Mouse (Mus musculus) left cerebral cortex, adult 11 months (tissue): ENCODE results near the gene Grid2.

Experiments
- DNase-seq: peaks from one replicate; pipeline ENCODE4 v3.0.0; 2022; ENCODE audit warnings: low spot score

Grid2 gene

GRCm38 (mm10) chr6:64326936-64327335 is 1071.3 kb downstream of the Grid2 start:
- DNase-seq: no peak

GRCm38 (mm10) chr6:64327876-64328275 is 1072.2 kb downstream of the Grid2 start:
- DNase-seq: no peak

GRCm38 (mm10) chr6:64398413-64399098 is 1142.9 kb downstream of the Grid2 start:
- DNase-seq: no peak

GRCm38 (mm10) chr6:64427658-64428057 is 1172.0 kb downstream of the Grid2 start:
- DNase-seq: no peak

- DNase-seq: no peak
Observed at GRCm38 (mm10) chr6:64428898-64429297, 1173.2 kb downstream of the Grid2 start.

GRCm38 (mm10) chr6:64448127-64448526 is 1192.5 kb downstream of the Grid2 start:
- no peak for DNase-seq

- DNase-seq: no peak
Observed at GRCm38 (mm10) chr6:64448864-64449355, 1193.2 kb downstream of the Grid2 start.

- no peak for DNase-seq
Observed at GRCm38 (mm10) chr6:64450770-64451169, 1195.1 kb downstream of the Grid2 start.

- no peak for DNase-seq
Observed at GRCm38 (mm10) chr6:64479884-64480283, 1224.2 kb downstream of the Grid2 start.

- DNase-seq: no peak
Observed at GRCm38 (mm10) chr6:64480592-64480991, 1224.9 kb downstream of the Grid2 start.

- no peak for DNase-seq
Observed at GRCm38 (mm10) chr6:64490313-64491067, 1234.8 kb downstream of the Grid2 start.

GRCm38 (mm10) chr6:64504394-64504793 is 1248.7 kb downstream of the Grid2 start:
- DNase-seq: no peak

GRCm38 (mm10) chr6:64542168-64542567 is 1286.5 kb downstream of the Grid2 start:
- DNase-seq: no peak

- DNase-seq: no peak
Observed at GRCm38 (mm10) chr6:64553645-64554044, 1298.0 kb downstream of the Grid2 start.

GRCm38 (mm10) chr6:64555220-64555619 is 1299.5 kb downstream of the Grid2 start:
- DNase-seq: no peak

GRCm38 (mm10) chr6:64568599-64568998 is 1312.9 kb downstream of the Grid2 start:
- no peak for DNase-seq

GRCm38 (mm10) chr6:64581338-64581737 is 1325.7 kb downstream of the Grid2 start:
- no peak for DNase-seq

- no peak for DNase-seq
Observed at GRCm38 (mm10) chr6:64588487-64589205, 1333.0 kb downstream of the Grid2 start.

GRCm38 (mm10) chr6:64596261-64596660 is 1340.6 kb downstream of the Grid2 start:
- DNase-seq: peak; percentile 14

- peak; percentile 16 for DNase-seq
Observed at GRCm38 (mm10) chr6:64596835-64597234, 1341.2 kb downstream of the Grid2 start.

GRCm38 (mm10) chr6:64598144-64598561 is 1342.5 kb downstream of the Grid2 start:
- DNase-seq: peak; percentile 13

GRCm38 (mm10) chr6:64605753-64606152 is 1350.1 kb downstream of the Grid2 start:
- DNase-seq: no peak

- DNase-seq: no peak
Observed at GRCm38 (mm10) chr6:64607041-64607440, 1351.4 kb downstream of the Grid2 start.
